Mouse (Mus musculus): ENCODE data around the gene Dynll1. TPM values are rescaled to one million over a fixed set of nuclear protein-coding genes. Genes with fewer than 3 reads are reported as not detected.

Dynll1 gene
- polyA plus RNA-seq, 1 experiment from 2014 or later, result 1,617 TPM

GRCm38 (mm10) chr5:115261141-115261540 is 39.7 kb downstream of the Dynll1 start:
- Histone ChIP-seq H3K4me1 (0 out of 2 replicates have a peak, but pooled peaks cover 2% of the 10 kb centered on the region), H3K4me2 (no peak overlapping the region), H3K9me3 (replicated peaks) (no peaks in the 10 kb centered on the region), H3K36me3 (peaks cover 72% of the 10 kb centered on the region), H3K9ac (no peak overlapping the region), H3K4me3 (replicated peaks) (no peak overlapping the region), H3K27ac (no peak overlapping the region), H3K27me3 (no peaks in the 10 kb centered on the region)
- no peak for ATAC-seq (replicated peaks; ENCODE audit: low FRiP score)
- WGBS, result 89% methylated on average over 8 of the region's 8 CpGs

- H3K27me3 ChIP-seq, result no peaks in the 10 kb centered on the region
- peaks cover 74% of the 10 kb centered on the region for H3K36me3 ChIP-seq
- H3K9ac ChIP-seq, result no peak overlapping the region
- no peak overlapping the region for H3K4me2 ChIP-seq
- ATAC-seq (replicated peaks; ENCODE audit: low FRiP score), result no peak
- no peaks in the 10 kb centered on the region for H3K4me1 ChIP-seq
- no peaks in the 10 kb centered on the region for H3K9me3 ChIP-seq (replicated peaks)
- no peak overlapping the region for H3K27ac ChIP-seq
- no peak overlapping the region for H3K4me3 ChIP-seq (replicated peaks)
- 87% methylated on average over 6 of the region's 6 CpGs for WGBS
These were observed 40.4 kb downstream of the Dynll1 start for GRCm38 (mm10) chr5:115260356-115260755.

- WGBS, result 90% methylated on average over 10 of the region's 10 CpGs
- H3K4me2 ChIP-seq, result no peak overlapping the region
- no peak for ATAC-seq (replicated peaks; ENCODE audit: low FRiP score)
These were observed 43.8 kb downstream of the Dynll1 start for GRCm38 (mm10) chr5:115256909-115257546.

GRCm38 (mm10) chr5:115255472-115255871 is 45.3 kb downstream of the Dynll1 start:
- H3K4me1 ChIP-seq, result no peaks in the 10 kb centered on the region
- no peak overlapping the region for H3K4me2 ChIP-seq
- no peak for ATAC-seq (replicated peaks; ENCODE audit: low FRiP score)
- no peak overlapping the region for H3K27ac ChIP-seq
- peaks cover 73% of the 10 kb centered on the region for H3K36me3 ChIP-seq
- 87% methylated on average over 1 of the region's 1 CpGs for WGBS
- no peak overlapping the region for H3K4me3 ChIP-seq (replicated peaks)
- no peaks in the 10 kb centered on the region for H3K27me3 ChIP-seq
- H3K9ac ChIP-seq, result no peak overlapping the region
- no peaks in the 10 kb centered on the region for H3K9me3 ChIP-seq (replicated peaks)

More at GRCm38 (mm10) chr5:115256909-115257546, 43.8 kb downstream of the Dynll1 start:
- H3K4me3 ChIP-seq (replicated peaks), result no peak overlapping the region
- no peaks in the 10 kb centered on the region for H3K27me3 ChIP-seq
- H3K4me1 ChIP-seq, result no peaks in the 10 kb centered on the region
- H3K9me3 ChIP-seq (replicated peaks), result no peaks in the 10 kb centered on the region
- no peak overlapping the region for H3K9ac ChIP-seq
- H3K36me3 ChIP-seq, result peaks cover 66% of the 10 kb centered on the region
- H3K27ac ChIP-seq, result no peak overlapping the region

Other genes with a start within 250 kb of the Dynll1 start
- gene Gm10401, start 202.7 kb downstream of the Dynll1 start, polyA plus RNA-seq (2015; fragmentation: Nextera tagmentation; extraction: Ambion mirVana), result 33.0 and 34.2 TPM in 2 replicates
- gene Acads, start 181.7 kb downstream of the Dynll1 start, polyA plus RNA-seq (2015; fragmentation: Nextera tagmentation; extraction: Ambion mirVana), result 85.1 and 94.7 TPM in 2 replicates
- gene Unc119b, start 166.0 kb downstream of the Dynll1 start, polyA plus RNA-seq (2015; fragmentation: Nextera tagmentation; extraction: Ambion mirVana), result 43.7 and 48.1 TPM in 2 replicates
- 84.7 and 97.3 TPM in 2 replicates for gene Mlec, start 142.8 kb downstream of the Dynll1 start, polyA plus RNA-seq (2015; fragmentation: Nextera tagmentation; extraction: Ambion mirVana)
- 1.7 TPM in 2 replicates for gene Cabp1, start 106.6 kb downstream of the Dynll1 start, polyA plus RNA-seq (2015; fragmentation: Nextera tagmentation; extraction: Ambion mirVana)
- 114 and 123 TPM in 2 replicates for gene Pop5, start 65.2 kb downstream of the Dynll1 start, polyA plus RNA-seq (2015; fragmentation: Nextera tagmentation; extraction: Ambion mirVana)
- gene Rnf10, start 28.1 kb downstream of the Dynll1 start, polyA plus RNA-seq (2015; fragmentation: Nextera tagmentation; extraction: Ambion mirVana), result 134 and 142 TPM in 2 replicates
- 51.0 and 51.2 TPM in 2 replicates for gene Coq5, start 21.3 kb downstream of the Dynll1 start, polyA plus RNA-seq (2015; fragmentation: Nextera tagmentation; extraction: Ambion mirVana)
- 301 and 315 TPM in 2 replicates for gene Srsf9, start 26.2 kb upstream of the Dynll1 start, polyA plus RNA-seq (2015; fragmentation: Nextera tagmentation; extraction: Ambion mirVana)
- gene Gatc, start 40.2 kb upstream of the Dynll1 start, polyA plus RNA-seq (2015; fragmentation: Nextera tagmentation; extraction: Ambion mirVana), result 27.9 and 29.2 TPM in 2 replicates
- 56.2 and 58.2 TPM in 2 replicates for gene Triap1, start 40.2 kb upstream of the Dynll1 start, polyA plus RNA-seq (2015; fragmentation: Nextera tagmentation; extraction: Ambion mirVana)
- 981 and 995 TPM in 2 replicates for gene Cox6a1, start 48.0 kb upstream of the Dynll1 start, polyA plus RNA-seq (2015; fragmentation: Nextera tagmentation; extraction: Ambion mirVana)
- gene Msi1, start 128.6 kb upstream of the Dynll1 start, polyA plus RNA-seq (2015; fragmentation: Nextera tagmentation; extraction: Ambion mirVana), result 21.1 and 22.0 TPM in 2 replicates
- 0.61 and 1.2 TPM in 2 replicates for gene Pla2g1b, start 165.3 kb upstream of the Dynll1 start, polyA plus RNA-seq (2015; fragmentation: Nextera tagmentation; extraction: Ambion mirVana)
- 24.6 and 25.0 TPM in 2 replicates for gene Sirt4, start 183.7 kb upstream of the Dynll1 start, polyA plus RNA-seq (2015; fragmentation: Nextera tagmentation; extraction: Ambion mirVana)
- 51.7 and 56.1 TPM in 2 replicates for gene Pxn, start 205.7 kb upstream of the Dynll1 start, polyA plus RNA-seq (2015; fragmentation: Nextera tagmentation; extraction: Ambion mirVana)